Mouse (Mus musculus) fibroblast of lung, adult 2 months (primary cell): ENCODE measurements around the gene Acp5.

ENCODE experiments used
- DNase-seq: peaks from one replicate; pipeline ENCODE4 v3.0.0-alpha.2; 2011; ENCODE audit warnings: low read depth

Gene Acp5

DNA sequence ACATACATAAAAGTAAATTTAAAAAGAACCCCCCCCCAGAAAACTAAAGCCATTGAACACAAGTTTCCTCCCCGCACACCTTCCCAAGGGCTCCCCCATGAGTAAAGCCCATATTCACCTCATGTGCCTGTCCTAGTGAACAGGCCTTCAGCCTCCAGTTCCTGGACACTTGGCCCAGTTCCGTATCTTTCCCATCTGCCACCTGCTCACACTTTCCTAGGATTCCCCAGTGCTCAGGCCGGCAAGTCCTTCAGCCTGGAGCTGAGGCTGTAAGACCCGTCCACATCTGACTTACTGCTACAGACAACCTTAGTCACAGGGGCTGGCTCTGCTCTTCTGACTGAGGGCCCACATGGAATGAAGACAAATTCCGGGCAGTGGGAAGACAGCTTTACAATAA is 4.2 kb upstream of the Acp5 start:
- DNase-seq, result no peak

DNA sequence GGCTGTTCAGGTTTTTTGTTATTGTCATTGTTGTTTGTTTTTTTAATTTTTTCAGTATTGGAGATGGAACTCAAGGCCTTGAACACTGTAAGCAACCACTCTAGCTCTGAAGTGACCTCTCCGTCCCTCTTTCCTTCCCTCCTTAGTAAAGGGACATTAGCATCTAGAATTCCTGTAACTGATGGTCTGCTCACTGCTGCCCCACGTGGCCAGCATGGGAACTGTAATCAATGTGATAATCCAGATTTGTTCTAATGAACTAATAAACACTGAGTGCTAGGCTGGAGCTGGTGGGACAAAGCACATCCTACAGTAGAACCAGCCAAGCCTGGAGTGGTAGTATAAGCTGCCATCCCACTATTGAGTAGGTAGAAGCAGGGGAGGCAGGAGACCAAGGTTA is 3.0 kb upstream of the Acp5 start:
- no peak for DNase-seq

DNA sequence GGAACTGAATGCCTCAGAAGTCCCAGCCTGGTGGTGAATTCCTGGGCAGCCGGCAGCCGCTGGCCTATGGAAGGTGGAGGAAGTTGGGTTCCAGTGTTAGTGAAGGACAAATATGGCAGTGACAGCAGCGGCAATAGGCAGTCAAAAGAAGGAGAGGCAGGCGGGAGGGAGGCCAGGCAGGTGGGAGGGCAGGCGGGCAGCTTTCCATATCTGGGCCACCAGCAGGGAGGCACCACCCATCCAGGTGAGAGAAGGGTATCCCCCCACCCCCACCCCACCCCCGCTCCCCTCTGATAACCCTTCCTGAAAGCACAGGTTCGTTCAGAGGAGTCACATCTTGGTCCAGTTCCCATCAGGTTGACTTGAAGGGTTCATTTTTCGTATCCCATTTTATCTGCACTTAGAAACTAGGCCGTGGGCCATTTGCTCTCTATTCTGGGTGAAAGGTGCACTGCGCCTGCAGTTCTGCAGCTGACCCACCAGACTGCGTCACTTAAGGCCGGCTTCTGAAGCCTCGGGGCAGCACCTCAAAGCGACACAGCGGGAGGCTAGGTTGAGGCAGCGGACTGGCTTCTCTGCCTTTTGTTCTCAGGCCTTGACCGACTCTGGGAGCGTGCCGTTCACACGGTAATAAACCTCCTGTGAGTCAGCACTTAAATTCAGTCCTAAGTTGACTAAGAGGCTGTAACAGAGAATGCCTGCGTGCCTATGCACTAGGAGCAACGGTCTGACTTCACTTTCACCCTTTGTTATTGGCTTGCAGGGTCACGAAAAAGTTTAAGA is 1.4 kb upstream of the Acp5 start:
- DNase-seq, result peak; percentile 73

DNA sequence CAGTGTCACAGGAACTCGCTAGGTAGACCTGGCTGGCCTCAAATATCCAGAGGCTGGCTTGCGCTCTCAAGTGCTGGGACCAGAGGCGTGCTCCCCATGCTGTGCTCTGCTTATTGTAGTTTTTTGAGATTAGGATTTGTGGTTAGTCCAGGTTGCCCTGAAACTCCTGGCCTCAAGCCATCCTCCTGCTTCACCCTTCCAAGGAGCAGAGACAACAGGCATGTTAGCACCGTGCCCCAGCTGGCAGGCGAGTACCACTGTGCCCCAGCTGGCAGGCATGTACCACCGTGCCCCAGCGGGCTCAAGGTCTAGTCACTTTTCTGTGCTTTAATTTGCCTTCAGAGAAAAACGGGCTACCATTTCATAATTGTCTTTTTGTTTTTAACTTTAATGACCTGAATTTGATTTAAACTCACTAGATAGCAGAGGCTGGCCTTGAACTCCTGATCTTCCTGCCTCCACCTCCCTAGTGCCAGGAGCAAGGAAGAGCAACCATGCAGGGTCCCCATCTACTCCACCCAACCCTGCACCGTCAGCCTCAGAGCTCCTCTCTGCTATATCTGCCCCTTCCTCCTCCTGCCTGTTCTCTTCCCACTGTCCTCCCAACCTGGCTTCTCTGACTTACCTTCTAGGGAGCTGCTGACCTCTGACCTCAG is 395 bp downstream of the Acp5 start:
- DNase-seq, result no peak

DNA sequence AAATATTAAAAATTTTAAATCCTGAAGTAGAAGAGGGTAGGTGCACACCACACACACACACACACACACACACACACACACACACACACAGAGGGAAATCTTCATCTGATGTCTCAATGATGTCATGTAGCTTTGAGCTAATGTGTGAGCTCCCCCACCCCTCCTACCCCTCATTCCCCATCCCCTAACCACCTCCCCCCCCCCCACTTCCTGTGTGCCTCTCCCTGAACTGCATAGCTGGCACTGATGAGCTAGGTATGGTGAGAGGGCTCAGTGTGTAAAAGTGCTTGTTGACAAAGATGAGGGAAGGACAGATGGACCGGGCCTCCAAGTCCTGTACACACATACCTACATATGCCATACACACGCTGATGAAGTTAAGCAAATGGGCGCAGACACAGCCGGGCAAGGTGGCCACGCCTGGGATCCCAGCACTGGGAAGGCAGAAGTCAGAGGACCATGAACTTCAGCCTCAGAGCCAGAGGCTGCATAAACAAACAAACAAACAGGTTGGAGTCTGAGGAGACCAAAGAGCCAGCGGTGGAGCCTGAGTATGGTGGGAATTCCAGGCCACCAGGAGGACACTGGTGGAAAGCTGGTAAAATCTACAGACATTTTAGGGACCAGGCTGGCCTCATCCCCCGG is 1.1 kb downstream of the Acp5 start:
- no peak for DNase-seq

DNA sequence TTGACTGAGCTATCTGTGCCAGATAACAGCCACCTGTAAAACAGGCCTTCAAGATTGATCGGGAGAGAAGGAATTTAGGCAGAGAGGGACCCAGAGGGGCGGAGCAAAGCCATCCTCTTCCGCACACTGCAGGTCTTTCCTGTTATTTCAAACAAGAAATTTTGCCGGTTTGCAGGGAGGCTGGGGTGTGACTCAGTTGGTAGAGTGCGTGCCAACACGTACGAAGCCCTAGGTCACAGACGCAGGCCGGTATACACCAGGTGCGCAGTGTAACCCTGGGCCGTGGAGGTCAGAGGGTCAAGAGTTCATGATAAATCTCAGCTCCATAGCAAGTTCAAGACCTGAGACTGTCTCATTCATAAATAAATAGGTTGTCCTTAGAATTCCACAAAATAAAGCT is 3.3 kb downstream of the Acp5 start:
- no peak for DNase-seq

DNA sequence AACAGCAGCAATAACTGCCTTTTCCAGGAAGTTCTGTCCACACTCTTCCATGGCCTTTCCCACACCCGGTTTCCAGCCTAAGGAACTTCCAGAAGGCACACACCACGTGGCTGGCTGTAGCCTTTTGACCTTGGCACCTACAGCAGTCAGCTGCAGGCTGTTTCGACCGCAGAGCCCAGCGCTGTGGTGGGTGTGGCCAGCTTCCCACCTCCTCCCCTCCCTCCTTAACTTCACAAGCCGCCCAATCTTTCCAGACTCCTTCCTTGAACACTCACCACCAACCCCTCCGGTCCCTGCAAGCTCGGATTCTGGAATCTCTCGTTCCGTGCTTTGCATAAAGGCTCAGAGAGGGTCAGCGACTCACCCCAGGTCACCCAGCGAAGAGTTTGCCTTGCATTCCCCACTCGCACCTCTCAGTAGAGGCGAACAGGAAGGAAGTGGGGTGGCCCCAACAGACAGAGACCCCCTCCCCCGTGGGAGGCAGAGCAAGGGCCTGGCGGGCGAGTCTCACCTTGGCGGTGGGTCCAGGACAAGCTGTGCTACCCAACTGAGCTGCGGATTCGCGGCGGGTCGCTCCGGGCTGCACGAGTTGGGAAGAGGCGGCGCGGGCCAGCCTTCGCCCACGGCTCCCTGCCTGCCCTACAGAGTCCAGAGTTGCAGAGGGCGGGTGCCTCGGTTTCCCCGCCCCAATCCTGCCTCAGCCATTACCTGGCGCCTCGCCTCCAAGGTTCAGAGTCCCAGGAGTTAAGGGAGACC is 4.1 kb downstream of the Acp5 start:
- peak; percentile 79 for DNase-seq

DNA sequence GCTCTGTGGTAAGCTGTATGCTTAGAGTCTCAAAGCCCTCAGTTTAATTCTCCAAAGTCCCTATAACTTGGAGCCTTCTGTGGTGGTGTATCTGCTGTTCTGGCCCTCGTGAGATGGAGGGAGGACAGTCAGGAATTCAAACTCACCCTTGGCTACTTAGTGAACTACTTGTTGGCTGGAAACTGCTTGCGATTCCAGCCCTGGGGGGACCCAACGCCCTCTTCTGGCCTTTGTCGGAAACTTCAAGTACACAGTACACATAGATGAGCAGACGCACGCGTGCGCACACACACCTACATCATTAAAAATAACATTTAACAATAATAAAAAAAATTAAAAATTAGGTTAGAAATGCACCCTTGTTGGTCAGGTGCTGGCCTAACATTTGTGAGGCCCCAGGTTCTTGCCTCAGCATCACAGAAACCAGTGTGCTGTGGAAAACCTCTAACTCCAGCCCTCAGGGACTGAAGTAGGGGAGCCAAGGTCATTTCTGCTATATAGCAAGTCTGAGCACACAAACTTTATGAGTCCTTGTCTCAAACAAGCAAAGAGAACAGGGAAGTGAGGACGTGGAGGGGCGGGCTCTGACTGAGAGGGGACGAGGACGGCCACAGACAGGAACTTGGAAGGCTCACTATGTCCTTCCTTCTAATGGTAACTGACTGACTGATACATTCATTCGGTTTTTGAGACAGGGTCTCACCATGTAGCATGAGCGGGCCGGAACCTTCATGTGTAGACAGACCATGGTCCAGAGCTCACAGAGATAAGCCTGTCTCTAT is 10.1 kb downstream of the Acp5 start:
- no peak for DNase-seq

DNA sequence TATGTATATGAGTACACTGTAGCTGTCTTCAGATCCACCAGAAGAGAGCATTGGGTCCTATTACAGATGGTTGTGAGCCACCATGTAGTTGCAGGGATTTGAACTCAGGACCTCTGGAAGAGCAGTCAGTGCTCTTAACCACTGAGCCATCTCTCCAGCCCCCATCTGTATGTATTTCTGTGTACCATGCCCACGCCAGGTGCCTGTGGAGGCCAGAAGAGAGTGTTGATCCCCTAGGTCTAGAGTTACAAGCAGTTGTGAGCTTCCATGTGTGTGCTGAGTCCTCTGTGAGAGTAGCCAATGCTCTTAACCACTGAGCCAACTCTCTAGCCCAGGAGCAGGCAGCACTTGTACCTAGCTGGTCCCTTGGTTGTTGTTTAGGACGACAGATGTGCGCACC is 11.3 kb downstream of the Acp5 start:
- DNase-seq, result no peak

DNA sequence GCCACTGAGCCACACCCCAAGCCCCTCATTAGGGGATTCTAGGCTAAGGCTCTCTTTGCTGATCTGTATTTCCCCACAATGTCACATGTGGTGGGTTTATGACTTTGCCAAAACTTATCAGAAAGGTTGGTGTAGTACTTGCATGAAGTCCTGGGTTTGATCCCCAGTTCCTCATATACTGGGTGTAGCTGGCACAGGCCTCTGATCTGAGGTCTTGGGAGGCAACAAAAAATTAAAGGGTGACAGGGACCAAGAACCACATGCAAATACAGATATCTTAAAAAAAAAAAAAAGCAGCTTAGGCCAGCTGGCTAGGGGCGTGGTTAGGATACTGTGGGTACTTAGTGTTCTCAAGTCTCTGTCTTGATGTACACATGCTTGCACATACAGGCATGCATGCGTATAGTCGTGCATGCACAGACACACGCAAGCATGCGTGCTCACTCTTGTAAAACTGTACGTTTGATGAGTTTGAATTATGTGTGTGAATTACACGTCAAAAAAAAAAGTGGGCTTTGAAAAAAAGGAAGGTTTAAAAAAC is 12.4 kb downstream of the Acp5 start:
- DNase-seq, result no peak

DNA sequence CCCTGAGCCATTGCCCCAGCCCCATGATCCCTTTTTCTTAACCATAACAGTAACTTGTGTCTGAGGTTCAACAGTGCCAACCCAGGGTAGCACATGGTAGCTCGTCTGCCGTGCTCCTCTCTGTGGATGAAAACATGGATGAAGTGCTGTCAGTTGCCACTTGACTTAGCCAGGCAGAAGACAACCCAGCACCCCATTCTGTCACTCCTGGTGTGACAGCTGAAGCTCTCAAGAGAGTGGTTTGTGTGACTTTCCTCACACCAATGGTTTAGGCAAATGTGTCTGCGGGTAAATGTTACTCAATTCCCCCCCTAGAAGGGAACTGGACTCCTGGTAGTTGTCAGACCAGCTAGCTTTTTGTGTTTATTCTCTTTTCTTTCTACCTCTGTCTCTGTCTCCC is 13.5 kb downstream of the Acp5 start:
- DNase-seq, result no peak

DNA sequence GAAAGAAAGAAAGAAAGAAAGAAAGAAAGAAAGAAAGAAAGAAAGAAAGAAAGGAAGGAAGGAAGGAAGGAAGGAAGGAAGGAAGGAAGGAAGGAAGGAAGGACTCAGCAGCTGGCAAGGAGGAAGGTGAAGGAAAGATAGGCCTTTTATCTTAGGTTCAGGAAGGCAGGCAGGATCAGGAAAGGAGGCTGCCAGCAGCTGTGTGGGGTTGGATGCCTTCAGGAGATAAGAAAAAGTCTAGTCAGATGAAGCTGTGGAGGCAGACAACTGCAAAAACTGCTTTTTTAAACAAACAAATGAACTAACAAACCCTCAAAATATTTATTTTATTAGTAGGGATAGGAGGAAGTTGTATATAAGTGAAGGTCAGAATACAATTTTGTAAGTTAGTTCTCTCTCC is 14.0 kb downstream of the Acp5 start:
- DNase-seq, result no peak

DNA sequence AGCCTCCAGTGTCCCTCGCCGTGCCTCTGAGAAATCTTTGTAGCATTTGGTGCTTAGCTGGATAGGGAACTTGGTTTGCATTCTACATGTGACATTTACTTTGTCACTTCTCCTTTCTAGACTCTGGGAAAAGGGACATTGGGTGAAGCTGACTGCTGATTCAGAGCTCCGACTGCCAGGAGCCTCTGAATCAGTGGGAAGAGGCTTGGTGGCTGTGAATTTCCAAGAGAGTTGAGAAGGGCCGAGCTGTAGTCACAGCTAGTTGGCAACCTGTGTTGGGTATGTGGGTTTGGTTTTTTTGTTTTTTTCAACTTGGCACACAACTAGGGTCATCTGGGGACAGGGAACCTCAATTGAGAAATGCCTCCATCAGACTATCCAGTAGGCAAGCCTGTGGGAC is 16.0 kb downstream of the Acp5 start:
- DNase-seq, result no peak

DNA sequence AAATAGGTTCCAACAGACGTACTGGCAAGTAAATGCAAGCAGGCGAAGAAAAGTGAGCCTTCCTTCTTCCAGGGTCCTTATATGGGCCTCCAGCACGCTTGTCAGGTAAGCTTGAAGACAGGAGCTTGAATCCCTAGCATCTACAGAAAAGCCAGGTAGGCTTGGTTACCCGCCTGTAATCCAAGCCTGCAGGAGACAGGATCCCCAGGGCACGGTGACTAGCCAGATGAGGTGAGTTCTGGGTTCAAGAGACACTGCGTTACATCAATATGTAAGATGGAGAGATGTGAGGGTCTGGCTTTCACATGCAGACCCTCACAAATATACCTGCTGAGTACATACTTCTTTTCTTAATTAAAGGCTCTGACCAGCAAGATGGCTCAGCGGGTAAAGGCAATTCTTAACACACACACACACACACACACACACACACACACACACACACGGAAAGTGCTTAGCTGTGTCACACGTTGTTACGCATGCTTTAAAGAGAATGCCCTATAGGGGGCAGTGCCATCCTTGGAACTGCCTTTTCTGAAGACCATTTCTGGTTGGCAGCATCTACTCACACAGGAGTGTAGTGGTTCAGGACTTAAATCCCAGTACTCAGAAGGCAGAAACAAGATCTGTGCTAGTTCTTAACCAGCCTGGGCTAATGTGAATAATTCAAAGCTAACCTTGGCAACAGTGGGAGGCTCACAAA is 17.6 kb downstream of the Acp5 start:
- DNase-seq, result peak; percentile 47

DNA sequence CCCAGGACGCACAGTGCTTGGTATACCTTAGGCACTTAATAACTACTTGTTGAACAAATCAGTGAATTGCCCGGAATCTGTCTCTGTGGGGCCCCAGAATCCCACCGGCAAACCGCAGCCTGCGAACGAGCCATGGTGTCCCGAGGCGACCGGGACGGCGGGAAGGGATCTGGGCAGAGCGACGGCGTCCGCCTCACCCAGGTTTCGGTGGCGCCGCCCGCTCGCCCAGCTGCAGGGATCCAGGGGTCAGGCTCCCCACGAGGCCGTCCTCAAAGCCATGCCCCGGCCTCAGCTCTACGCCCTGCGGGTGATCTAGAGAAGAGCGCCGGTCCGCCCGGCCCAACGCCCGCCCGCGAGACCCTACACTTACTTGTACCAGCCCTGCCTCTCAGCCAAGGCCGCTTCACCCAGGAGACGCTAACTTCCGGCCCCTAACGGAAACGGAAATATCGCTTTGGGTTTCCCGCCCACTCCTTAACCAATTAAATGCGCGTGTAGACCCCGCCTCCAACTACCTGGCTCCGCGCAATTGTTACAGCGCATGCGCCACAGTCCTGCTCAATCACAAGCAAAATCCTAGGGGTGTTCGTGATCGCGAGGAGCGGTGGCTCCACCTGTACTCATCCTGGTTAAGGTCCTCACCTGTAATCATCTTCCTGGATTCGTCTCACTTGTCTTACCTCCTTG is 18.6 kb downstream of the Acp5 start, which contains the start of gene Elof1:
Gene Elof1 (minus strand): TSS at position 433 of the 687 bp plus-strand sequence.
- peak; percentile 90 for DNase-seq

DNA sequence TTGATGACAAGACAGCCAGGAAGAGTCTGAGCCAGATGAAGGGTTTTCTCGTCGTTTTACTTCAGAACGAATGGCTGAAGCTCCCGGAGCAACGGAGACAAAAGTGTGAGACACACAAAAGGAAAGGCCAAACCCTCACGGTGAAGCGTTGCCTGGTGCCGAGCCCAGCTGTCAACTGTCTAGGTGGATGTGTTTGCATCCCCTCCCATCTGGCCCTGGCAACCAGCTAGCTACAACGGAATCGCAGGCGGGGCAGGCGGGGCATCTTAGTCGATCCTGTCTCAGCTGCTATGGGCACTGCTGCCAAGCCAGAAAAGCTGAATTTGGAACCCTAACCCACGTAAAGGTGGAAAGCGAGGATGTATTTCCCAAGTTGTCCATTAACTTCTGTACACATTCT is 19.4 kb downstream of the Acp5 start:
- no peak for DNase-seq

DNA sequence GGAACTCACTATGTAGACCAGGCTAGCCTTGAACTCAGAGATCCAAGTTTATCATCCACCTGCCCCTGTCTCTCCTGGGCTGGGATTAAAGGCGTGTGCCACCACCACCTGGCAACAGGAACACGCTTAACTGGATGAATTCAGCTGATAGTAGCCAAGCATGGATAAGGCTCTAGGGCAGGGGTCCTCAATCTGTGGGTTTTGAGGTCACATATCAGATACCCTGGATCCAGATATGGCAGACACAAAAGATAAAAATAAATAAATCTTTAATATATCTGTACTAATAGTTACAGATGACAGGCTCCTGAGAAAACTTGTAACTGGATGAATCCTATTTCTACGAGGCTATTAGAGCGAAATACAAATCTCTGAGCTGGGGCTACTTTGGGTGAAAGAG is 19.9 kb downstream of the Acp5 start:
- DNase-seq, result no peak

DNA sequence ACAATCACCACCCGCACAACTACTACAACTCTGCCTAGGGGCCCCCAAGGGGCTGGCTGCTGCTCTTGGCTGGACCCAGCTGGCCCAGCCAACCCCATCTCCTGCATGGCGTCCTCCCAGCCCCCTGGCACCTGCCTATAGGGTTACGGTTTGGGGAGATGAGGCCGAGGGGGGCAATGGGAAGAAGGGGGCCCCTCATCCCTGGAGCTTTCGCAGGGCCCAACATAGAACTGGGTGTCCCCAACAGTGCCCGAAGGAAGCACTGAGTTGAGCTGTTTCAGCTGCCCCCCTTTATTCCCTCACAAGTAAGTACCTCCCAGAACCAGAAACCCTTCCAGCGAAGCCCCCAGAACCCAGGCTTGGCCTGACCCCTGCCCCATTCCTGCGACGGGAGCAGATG is 27.3 kb downstream of the Acp5 start:
- DNase-seq, result no peak

DNA sequence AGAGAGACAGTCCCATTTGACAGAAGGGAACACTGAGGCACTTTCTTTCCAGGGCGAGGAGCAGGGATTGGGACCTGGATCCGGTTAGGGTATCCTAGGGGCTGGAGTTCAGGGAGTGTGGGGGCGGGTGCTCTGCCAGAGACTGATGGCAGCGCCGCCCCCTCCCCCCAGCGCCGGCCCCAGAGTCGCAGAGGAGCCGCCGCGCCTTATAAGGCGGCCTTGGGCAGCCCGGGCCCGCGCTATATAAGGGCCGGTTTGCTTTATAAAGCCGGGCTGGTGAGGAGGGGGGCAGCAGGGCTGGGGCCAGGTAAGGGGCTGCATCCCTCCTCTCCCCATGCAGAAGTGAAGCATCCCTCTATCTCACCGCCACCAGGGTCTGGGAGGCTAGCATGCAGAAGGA is 35.6 kb downstream of the Acp5 start:
- no peak for DNase-seq

DNA sequence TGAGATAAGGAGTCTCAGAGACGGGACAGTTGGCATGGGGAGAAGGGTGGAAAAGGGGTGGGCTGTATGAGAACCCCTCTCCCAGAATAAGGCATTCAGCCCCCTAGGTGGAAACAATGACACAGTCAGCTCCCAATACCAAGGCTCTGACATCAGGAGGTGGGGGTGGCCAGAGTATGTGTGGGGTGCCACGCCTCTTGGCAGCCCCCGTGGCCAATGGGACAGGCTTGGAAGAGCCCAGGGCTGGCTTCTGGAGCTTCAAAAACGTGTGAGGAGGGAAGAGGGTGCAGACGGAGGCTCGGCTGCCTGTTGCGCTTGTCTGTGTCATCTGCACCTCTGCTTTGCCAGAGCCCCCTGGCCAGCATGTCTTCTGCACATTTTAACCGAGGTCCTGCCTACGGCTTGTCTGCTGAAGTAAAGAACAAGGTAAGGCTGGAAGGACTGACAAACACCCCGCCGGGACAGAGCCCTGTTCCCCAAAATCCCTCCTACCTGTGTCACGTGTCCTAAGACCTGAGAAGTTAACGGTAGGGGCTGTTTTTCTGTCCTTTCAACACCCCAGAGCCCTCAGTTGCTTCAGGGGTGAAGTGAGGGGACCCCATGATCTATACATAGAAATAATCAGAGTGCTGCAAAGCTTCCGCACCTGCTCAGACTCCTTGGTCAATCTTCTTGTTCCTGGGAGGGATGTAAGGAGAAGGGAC is 36.4 kb downstream of the Acp5 start, which contains the start of gene Cnn1:
Gene Cnn1 (plus strand): TSS at position 224 of the 704 bp plus-strand sequence.
- DNase-seq, result no peak
